Mouse (Mus musculus) MEL (cell line): ENCODE results near the gene Rnf166.

Experiments used
- CTCF ChIP-seq, 3 experiments: IDR thresholded peaks in 2 of 3; conservative IDR thresholded peaks in 1 of 3; 2 replicates each; pipeline ENCODE4 v1.5.1; 2011 to 2012; ENCODE audit warnings: low read length in 3 of 3, low read depth in 2 of 3, mild to moderate bottlenecking in 2 of 3, improper control_type of control experiment in 1 of 3, inconsistent platforms in 1 of 3, mixed read lengths in 1 of 3, moderate library complexity in 1 of 3; ENCODE audit not compliant: control insufficient read depth in 1 of 3, insufficient read depth in 1 of 3, poor library complexity in 1 of 3, severe bottlenecking in 1 of 3
- GATA1 ChIP-seq: IDR thresholded peaks from 2 replicates; pipeline ENCODE4 v1.6.1; 2011; ENCODE audit warnings: low read depth, low read length, improper control_type of control experiment
- JUND ChIP-seq: IDR thresholded peaks from 2 replicates; pipeline ENCODE4 v1.6.1; 2011; ENCODE audit warnings: low read depth, mild to moderate bottlenecking, improper control_type of control experiment, low read length
- NELFE ChIP-seq: IDR thresholded peaks from 2 replicates; pipeline ENCODE4 v1.6.1; 2011; ENCODE audit warnings: low read depth, low read length, improper control_type of control experiment
- POLR2A ChIP-seq, 2 experiments: IDR thresholded peaks; 2 replicates each; pipeline ENCODE4 v1.6.1; 2011 to 2012; ENCODE audit warnings: low read length in 2 of 2, mild to moderate bottlenecking in 2 of 2, control low read depth in 1 of 2, improper control_type of control experiment in 1 of 2, low read depth in 1 of 2, moderate library complexity in 1 of 2; ENCODE audit not compliant: control insufficient read depth in 1 of 2, insufficient read depth in 1 of 2, poor library complexity in 1 of 2
- TBP ChIP-seq: IDR thresholded peaks from 2 replicates; pipeline ENCODE4 v1.8.0; 2011; ENCODE audit warnings: low read depth, low read length, improper control_type of control experiment
- USF1 ChIP-seq: IDR thresholded peaks from 2 replicates; pipeline ENCODE4 v1.6.1; 2014; ENCODE audit warnings: low read depth, mild to moderate bottlenecking, inconsistent platforms, low read length, improper control_type of control experiment, moderate library complexity

DNA sequence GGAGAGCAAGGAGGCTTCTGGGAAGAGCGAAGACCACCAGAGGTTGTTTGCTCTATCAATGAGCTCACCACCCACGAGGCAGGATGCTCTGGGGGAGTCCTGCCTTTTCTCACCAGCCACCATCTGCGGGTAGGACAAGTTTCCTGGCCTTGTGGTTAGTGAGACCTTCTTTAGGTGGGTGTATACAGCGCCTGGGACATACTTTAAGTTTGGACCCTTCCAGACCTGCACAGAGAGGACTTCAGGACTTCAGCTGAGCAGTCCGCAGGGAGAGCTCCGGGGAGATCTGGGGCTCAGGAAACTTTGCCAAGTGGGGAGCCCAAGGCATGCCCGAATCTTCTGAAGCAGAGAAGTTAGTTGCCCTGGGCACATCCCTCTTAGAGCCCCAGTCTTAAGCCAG, 15.9 kb downstream of the Rnf166 start:
- TF ChIP-seq CTCF (IDR thresholded peaks at IDR 0.05 in 2 of 3, conservative IDR thresholded peaks at IDR 0.05 in 1 of 3; ENCODE audit: control insufficient read depth in 1 of 3, insufficient read depth in 1 of 3, low read depth in 2 of 3, low read length in 3 of 3, poor library complexity in 1 of 3, severe bottlenecking in 1 of 3), result no peak
- no peak for TF ChIP-seq NELFE
- no peak for TF ChIP-seq POLR2A (IDR thresholded peaks at IDR 0.05; ENCODE audit: control insufficient read depth in 1 of 2, insufficient read depth in 1 of 2, low read depth in 1 of 2, low read length in 2 of 2, poor library complexity in 1 of 2)
- no peak for TF ChIP-seq TBP
- no peak for TF ChIP-seq USF1
- TF ChIP-seq JUND, result no peak
- no peak for TF ChIP-seq GATA1
